Mouse (Mus musculus): Measurements from ENCODE around the gene Map4. TPM values are rescaled to one million over a fixed set of nuclear protein-coding genes. Genes with fewer than 3 reads are reported as not detected.

The Map4 gene
- polyA plus RNA-seq, 1 experiment from 2014 or later, result 7.7 TPM

DNA sequence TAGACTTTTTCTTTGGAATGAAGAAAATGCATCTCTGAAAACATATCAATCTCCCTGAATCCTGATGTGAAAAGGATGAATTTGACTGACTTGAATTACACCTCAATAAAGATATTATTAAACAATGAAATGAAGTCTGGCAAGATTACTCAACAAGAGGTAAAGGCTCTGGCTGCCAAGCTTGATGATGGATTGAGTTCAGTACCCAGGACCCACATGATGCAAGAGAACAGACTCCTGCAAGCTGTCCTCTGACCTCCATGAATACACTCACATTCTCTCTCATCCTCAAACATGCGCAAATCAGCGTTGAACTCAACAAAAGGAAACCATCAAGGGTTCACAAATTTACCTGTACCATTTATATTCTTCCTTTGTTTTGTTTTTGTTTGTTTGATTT lies 90.9 kb downstream of the Map4 start:
- TF ChIP-seq CTCF (IDR thresholded peaks at IDR 0.05; ENCODE audit: low read depth) (no peak), EP300 (IDR thresholded peaks at IDR 0.05; ENCODE audit: low read depth) (no peak)
- no peak for DNase-seq

GRCm38 (mm10) chr9:110035091-110035490 lies 103.8 kb downstream of the Map4 start:
- H3K4me2 ChIP-seq (ENCODE audit: low read depth, low read length), result no peak overlapping the region
- 82% methylated on average over 4 of the region's 4 CpGs for WGBS (ENCODE audit: insufficient replicate concordance)
- H3K36me3 ChIP-seq (replicated peaks; ENCODE audit: insufficient read depth, low read length), result peaks cover 24% of the 10 kb centered on the region
- H3K4me1 ChIP-seq (ENCODE audit: insufficient read depth), result no peaks in the 10 kb centered on the region
- DNase-seq (no peak), ATAC-seq (no peak)
- no peak overlapping the region for H3K4me3 ChIP-seq (ENCODE audit: low read depth, low read length)
- H3K9me3 ChIP-seq (ENCODE audit: low read length), result no peaks in the 10 kb centered on the region
- H3K9ac ChIP-seq (replicated peaks), result no peak overlapping the region
- H3K27ac ChIP-seq (ENCODE audit: low read depth), result no peak overlapping the region
- TF ChIP-seq CTCF (IDR thresholded peaks at IDR 0.05; ENCODE audit: low read depth) (no peak), EP300 (IDR thresholded peaks at IDR 0.05; ENCODE audit: low read depth) (no peak)
- H3K27me3 ChIP-seq (ENCODE audit: insufficient read depth, low read length), result no peaks in the 10 kb centered on the region

More for the DNA sequence above, 90.9 kb downstream of the Map4 start:
- Histone ChIP-seq H3K4me3 (ENCODE audit: low read depth, low read length) (no peak overlapping the region), H3K36me3 (replicated peaks; ENCODE audit: insufficient read depth, low read length) (peaks cover 3% of the 10 kb centered on the region; the same call in 1 of the 2 replicates), H3K9me3 (ENCODE audit: low read length) (no peaks in the 10 kb centered on the region), H3K4me2 (ENCODE audit: low read depth, low read length) (no peak overlapping the region), H3K9ac (replicated peaks) (no peak overlapping the region), H3K27me3 (ENCODE audit: insufficient read depth, low read length) (no peaks in the 10 kb centered on the region), H3K27ac (ENCODE audit: low read depth) (no peak overlapping the region), H3K4me1 (ENCODE audit: insufficient read depth) (no peaks in the 10 kb centered on the region)
- ATAC-seq, result no peak
- WGBS (ENCODE audit: insufficient replicate concordance), result 84% methylated on average over 2 of the region's 2 CpGs

DNA sequence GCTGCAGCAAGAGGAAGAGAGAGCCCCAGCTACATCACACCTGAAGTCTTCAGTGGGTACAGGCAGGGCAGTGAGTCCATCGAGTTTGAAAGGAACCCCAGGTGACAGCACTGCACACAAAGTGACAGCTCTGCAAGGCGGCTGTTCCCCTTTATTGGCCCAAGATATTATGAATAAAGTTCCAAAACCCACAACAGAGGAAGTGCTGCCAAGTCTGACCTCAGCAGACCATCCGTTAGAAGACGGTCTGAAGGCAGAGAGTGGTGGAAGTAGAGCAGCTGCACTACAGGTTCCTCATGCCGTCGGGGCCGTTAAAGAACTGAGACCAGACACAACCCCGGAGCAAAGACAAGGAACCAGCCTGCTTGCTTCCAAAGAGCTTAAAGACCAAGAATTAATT lies 106.6 kb downstream of the Map4 start:
- TF ChIP-seq EP300 (IDR thresholded peaks at IDR 0.05; ENCODE audit: low read depth) (no peak), CTCF (IDR thresholded peaks at IDR 0.05; ENCODE audit: low read depth) (no peak)
- WGBS (ENCODE audit: insufficient replicate concordance), result 34% methylated on average over 8 of the region's 8 CpGs
- no peak overlapping the region for H3K27ac ChIP-seq (ENCODE audit: low read depth)
- no peak for ATAC-seq
- no peak overlapping the region for H3K9ac ChIP-seq (replicated peaks)
- no peaks in the 10 kb centered on the region for H3K27me3 ChIP-seq (ENCODE audit: insufficient read depth, low read length)
- no peaks in the 10 kb centered on the region for H3K9me3 ChIP-seq (ENCODE audit: low read length)
- H3K4me1 ChIP-seq (ENCODE audit: insufficient read depth), result no peaks in the 10 kb centered on the region
- peaks cover 18% of the 10 kb centered on the region for H3K36me3 ChIP-seq (replicated peaks; ENCODE audit: insufficient read depth, low read length)
- no peak overlapping the region for H3K4me3 ChIP-seq (ENCODE audit: low read depth, low read length)
- H3K4me2 ChIP-seq (ENCODE audit: low read depth, low read length), result no peak overlapping the region
- DNase-seq, result peak; percentile 23

- Histone ChIP-seq H3K27ac (ENCODE audit: low read depth) (no peak overlapping the region), H3K9me3 (ENCODE audit: low read length) (no peaks in the 10 kb centered on the region), H3K4me2 (ENCODE audit: low read depth, low read length) (no peak overlapping the region), H3K36me3 (replicated peaks; ENCODE audit: insufficient read depth, low read length) (peaks cover 22% of the 10 kb centered on the region), H3K4me1 (ENCODE audit: insufficient read depth) (no peaks in the 10 kb centered on the region), H3K4me3 (ENCODE audit: low read depth, low read length) (no peak overlapping the region), H3K9ac (replicated peaks) (no peak overlapping the region), H3K27me3 (ENCODE audit: insufficient read depth, low read length) (no peaks in the 10 kb centered on the region)
- ATAC-seq (no peak), DNase-seq (no peak)
- TF ChIP-seq EP300 (IDR thresholded peaks at IDR 0.05; ENCODE audit: low read depth) (no peak), CTCF (IDR thresholded peaks at IDR 0.05; ENCODE audit: low read depth) (no peak)
- 71% methylated on average over 2 of the region's 2 CpGs for WGBS (ENCODE audit: insufficient replicate concordance)
Observed at GRCm38 (mm10) chr9:110038485-110038884, 107.2 kb downstream of the Map4 start.

GRCm38 (mm10) chr9:110044373-110044772 lies 113.1 kb downstream of the Map4 start:
- ATAC-seq, result no peak
- TF ChIP-seq EP300 (IDR thresholded peaks at IDR 0.05; ENCODE audit: low read depth) (no peak), CTCF (IDR thresholded peaks at IDR 0.05; ENCODE audit: low read depth) (no peak)
- no peaks in the 10 kb centered on the region for H3K4me1 ChIP-seq (ENCODE audit: insufficient read depth)
- no peaks in the 10 kb centered on the region for H3K27me3 ChIP-seq (ENCODE audit: insufficient read depth, low read length)
- H3K27ac ChIP-seq (ENCODE audit: low read depth), result no peak overlapping the region
- 78% methylated on average over 4 of the region's 4 CpGs for WGBS (ENCODE audit: insufficient replicate concordance)
- H3K9ac ChIP-seq (replicated peaks), result no peak overlapping the region
- no peaks in the 10 kb centered on the region for H3K9me3 ChIP-seq (ENCODE audit: low read length)
- no peak overlapping the region for H3K4me3 ChIP-seq (ENCODE audit: low read depth, low read length)
- peaks cover 4% of the 10 kb centered on the region; the same call in 1 of the 2 replicates for H3K36me3 ChIP-seq (replicated peaks; ENCODE audit: insufficient read depth, low read length)
- no peak for DNase-seq
- H3K4me2 ChIP-seq (ENCODE audit: low read depth, low read length), result no peak overlapping the region

GRCm38 (mm10) chr9:110045763-110046377 lies 114.6 kb downstream of the Map4 start:
- TF ChIP-seq CTCF (IDR thresholded peaks at IDR 0.05; ENCODE audit: low read depth), result no peak
- no peak for TF ChIP-seq EP300 (IDR thresholded peaks at IDR 0.05; ENCODE audit: low read depth)
- no peaks in the 10 kb centered on the region for H3K27me3 ChIP-seq (ENCODE audit: insufficient read depth, low read length)
- no peak overlapping the region for H3K9ac ChIP-seq (replicated peaks)
- ATAC-seq (no peak), DNase-seq (no peak)
- peaks cover 4% of the 10 kb centered on the region; the same call in 1 of the 2 replicates for H3K36me3 ChIP-seq (replicated peaks; ENCODE audit: insufficient read depth, low read length)
- no peak overlapping the region for H3K4me3 ChIP-seq (ENCODE audit: low read depth, low read length)
- H3K27ac ChIP-seq (ENCODE audit: low read depth), result no peak overlapping the region
- H3K4me1 ChIP-seq (ENCODE audit: insufficient read depth), result no peaks in the 10 kb centered on the region
- H3K4me2 ChIP-seq (ENCODE audit: low read depth, low read length), result no peak overlapping the region
- H3K9me3 ChIP-seq (ENCODE audit: low read length), result no peaks in the 10 kb centered on the region

GRCm38 (mm10) chr9:110047260-110047659 lies 116.0 kb downstream of the Map4 start:
- Histone ChIP-seq H3K9me3 (ENCODE audit: low read length) (no peaks in the 10 kb centered on the region), H3K27ac (ENCODE audit: low read depth) (no peak overlapping the region), H3K27me3 (ENCODE audit: insufficient read depth, low read length) (no peaks in the 10 kb centered on the region), H3K4me1 (ENCODE audit: insufficient read depth) (no peaks in the 10 kb centered on the region), H3K4me3 (ENCODE audit: low read depth, low read length) (no peak overlapping the region), H3K36me3 (replicated peaks; ENCODE audit: insufficient read depth, low read length) (peaks cover 4% of the 10 kb centered on the region; the same call in 1 of the 2 replicates), H3K4me2 (ENCODE audit: low read depth, low read length) (no peak overlapping the region), H3K9ac (replicated peaks) (no peak overlapping the region)
- TF ChIP-seq CTCF (IDR thresholded peaks at IDR 0.05; ENCODE audit: low read depth), result no peak
- TF ChIP-seq EP300 (IDR thresholded peaks at IDR 0.05; ENCODE audit: low read depth), result no peak
- DNase-seq, result no peak
- ATAC-seq, result no peak

Data from liver, postnatal 0 days (tissue).